Mouse (Mus musculus) ES-Bruce4 (cell line): ENCODE results near the gene Grip1. TPM values are rescaled to one million over a fixed set of nuclear protein-coding genes. Genes with fewer than 3 reads are reported as not detected.

Experiments used
- H3K27ac ChIP-seq: 2 replicates; pipeline ENCODE4 v1.5.1; 2012; ENCODE audit warnings: low read length, inconsistent platforms; ENCODE audit not compliant: insufficient read depth
- H3K27me3 ChIP-seq: 2 replicates; pipeline ENCODE4 v1.6.1; 2012; ENCODE audit warnings: mild to moderate bottlenecking, low read length, inconsistent platforms; ENCODE audit not compliant: control insufficient read depth, poor library complexity, insufficient read depth, severe bottlenecking
- H3K36me3 ChIP-seq: 2 replicates; pipeline ENCODE4 v1.6.1; 2012; ENCODE audit warnings: inconsistent platforms, mild to moderate bottlenecking, low read length, moderate library complexity; ENCODE audit not compliant: control insufficient read depth, poor library complexity, insufficient read depth, severe bottlenecking
- H3K4me1 ChIP-seq: one replicate; pipeline ENCODE4 v1.8.1; 2011; ENCODE audit warnings: low read length; ENCODE audit not compliant: control insufficient read depth, insufficient read depth
- H3K4me3 ChIP-seq: 2 replicates; pipeline ENCODE4 v1.5.1; 2011; ENCODE audit warnings: low read depth, mild to moderate bottlenecking, low read length
- H3K9ac ChIP-seq: 2 replicates; pipeline ENCODE4 v1.6.1; 2012; ENCODE audit warnings: low read depth, mild to moderate bottlenecking, inconsistent platforms; ENCODE audit not compliant: poor library complexity, severe bottlenecking
- H3K9me3 ChIP-seq: replicated peaks from 2 replicates; pipeline ENCODE4 v1.6.1; 2012; ENCODE audit warnings: mild to moderate bottlenecking, low read length, inconsistent platforms; ENCODE audit not compliant: control insufficient read depth, poor library complexity, insufficient read depth, severe bottlenecking
- CTCF ChIP-seq: IDR thresholded peaks from one replicate; pipeline ENCODE4 v1.8.1; 2011; ENCODE audit warnings: low read depth, low read length
- EP300 ChIP-seq: IDR thresholded peaks from 2 replicates; pipeline ENCODE4 v1.6.1; 2011; ENCODE audit warnings: low read depth, low read length; ENCODE audit not compliant: insufficient read depth
- POLR2A ChIP-seq: IDR thresholded peaks from one replicate; pipeline ENCODE4 v1.8.1; 2011; ENCODE audit warnings: low read length; ENCODE audit not compliant: insufficient read depth
- polyA plus RNA-seq: library from polyadenylated mRNA; stranded (reverse); fragments of >200 nt; gene quantifications from 2 replicates; pipeline ENCODE4 v1.2.4, GENCODE M21; 2011; ENCODE audit warnings: low read depth; ENCODE audit not compliant: missing spikeins, insufficient read depth, insufficient read length

Grip1 gene
- polyA plus RNA-seq, 1 experiment: 10.3 TPM

DNA sequence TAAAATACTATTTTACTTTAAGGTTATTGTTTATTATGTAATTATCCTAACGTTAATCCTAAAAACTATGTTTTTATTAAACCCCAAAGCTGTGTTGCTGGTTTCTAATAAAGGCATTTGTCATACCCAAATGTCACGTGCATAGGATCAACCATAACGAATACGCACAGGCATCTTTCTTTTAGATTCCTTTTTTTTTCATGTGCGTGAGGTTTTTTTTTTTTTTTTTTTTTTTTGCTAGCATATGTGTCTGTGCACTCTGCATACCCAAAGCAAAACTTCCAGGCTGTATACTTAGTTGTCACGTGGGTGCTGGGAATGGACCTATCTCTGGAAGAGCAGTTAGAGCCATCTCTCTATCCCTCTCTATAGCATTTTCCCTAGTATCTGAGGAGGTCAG, 660.4 kb downstream of the Grip1 start:
- H3K4me3 ChIP-seq: no peak overlapping the region
- H3K9ac ChIP-seq: 0 out of 2 replicates have a peak overlapping the region, but pooled peaks have one; percentile 30
- no peaks in the 10 kb centered on the region for H3K27me3 ChIP-seq
- peaks cover 15% of the 10 kb centered on the region for H3K36me3 ChIP-seq
- H3K27ac ChIP-seq: peak overlapping the region; percentile 95
- no peak for TF ChIP-seq POLR2A
- no peak for TF ChIP-seq EP300
- no peak for TF ChIP-seq CTCF
- no peaks in the 10 kb centered on the region for H3K4me1 ChIP-seq
- H3K9me3 ChIP-seq: no peaks in the 10 kb centered on the region

DNA sequence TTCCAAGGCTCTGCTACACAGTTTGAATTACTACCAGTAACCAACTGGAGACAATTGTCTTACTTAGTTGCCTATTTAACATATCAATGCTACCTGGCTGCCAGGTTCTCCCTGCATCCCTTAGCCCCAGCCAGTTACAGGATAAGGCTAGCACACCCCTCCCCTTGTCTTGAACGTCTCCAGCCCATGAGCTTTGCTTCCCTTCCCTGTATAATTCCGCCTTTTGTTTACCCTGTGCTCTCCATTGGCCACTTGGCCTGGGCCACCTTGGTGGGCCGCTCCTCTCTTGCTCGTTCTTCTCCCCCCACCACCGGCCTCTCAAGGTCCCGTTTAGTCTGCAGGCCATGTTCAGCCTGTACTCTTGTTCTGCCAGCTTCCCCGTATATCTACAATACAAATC, 660.9 kb downstream of the Grip1 start:
- peak overlapping the region; percentile 98 for H3K27ac ChIP-seq

DNA sequence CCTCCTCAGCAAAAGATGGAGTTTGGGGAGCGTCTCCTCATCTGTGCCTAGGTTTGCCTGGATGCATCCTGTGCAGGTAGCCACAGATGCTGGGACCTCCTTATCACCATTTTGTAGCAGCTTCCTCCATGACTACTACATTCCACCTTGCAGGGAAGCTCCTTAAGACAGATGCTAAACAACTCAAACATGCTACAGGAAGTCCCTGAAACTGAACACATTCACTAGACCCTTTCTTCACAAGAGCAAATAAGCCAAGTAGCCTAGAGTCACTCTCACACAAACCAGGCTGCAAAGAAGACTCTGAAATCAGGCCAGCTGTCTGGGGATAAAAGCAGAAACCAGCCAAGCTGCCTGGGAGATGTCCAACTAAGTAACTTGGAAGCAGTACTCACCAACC, 661.6 kb downstream of the Grip1 start:
- Histone ChIP-seq H3K9me3 (no peaks in the 10 kb centered on the region; the same call in 1 of the 2 replicates), H3K36me3 (peaks cover 7% of the 10 kb centered on the region), H3K27me3 (no peaks in the 10 kb centered on the region), H3K4me1 (no peaks in the 10 kb centered on the region), H3K9ac (peak overlapping the region; percentile 46), H3K27ac (peak overlapping the region; percentile 98), H3K4me3 (no peak overlapping the region)
- TF ChIP-seq EP300 (no peak), POLR2A (no peak), CTCF (no peak)

More for the DNA sequence above, 660.9 kb downstream of the Grip1 start:
- Histone ChIP-seq H3K4me3 (no peak overlapping the region), H3K9ac (peak overlapping the region; percentile 46), H3K4me1 (no peaks in the 10 kb centered on the region), H3K36me3 (peaks cover 12% of the 10 kb centered on the region), H3K27me3 (no peaks in the 10 kb centered on the region), H3K9me3 (no peaks in the 10 kb centered on the region)
- no peak for TF ChIP-seq POLR2A
- TF ChIP-seq EP300: peak; percentile 86

DNA sequence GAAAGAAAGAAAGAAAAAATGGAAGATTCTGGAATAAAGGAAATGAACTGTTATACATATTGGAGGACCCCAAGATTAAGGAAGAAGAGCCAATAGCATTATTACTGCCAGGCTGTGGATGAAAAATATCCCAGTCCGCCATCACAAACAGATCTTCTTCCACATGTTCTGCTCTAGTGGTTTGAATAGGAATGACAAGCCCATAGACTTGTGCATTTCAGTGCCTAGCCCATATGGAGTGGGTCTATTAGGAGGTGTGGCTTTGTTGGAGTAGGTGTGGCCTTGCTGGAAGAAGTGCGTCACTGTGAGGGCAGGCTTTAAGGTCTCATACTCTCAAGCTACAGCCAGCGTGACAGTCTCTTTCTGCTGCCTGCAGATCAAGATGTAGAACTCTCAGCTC, 670.1 kb downstream of the Grip1 start:
- H3K9ac ChIP-seq: no peak overlapping the region
- H3K36me3 ChIP-seq: no peaks in the 10 kb centered on the region
- TF ChIP-seq EP300: no peak
- no peak for TF ChIP-seq POLR2A
- no peak for TF ChIP-seq CTCF
- no peak overlapping the region for H3K27ac ChIP-seq
- H3K27me3 ChIP-seq: no peaks in the 10 kb centered on the region
- no peaks in the 10 kb centered on the region for H3K4me1 ChIP-seq
- no peak overlapping the region for H3K4me3 ChIP-seq
- no peaks in the 10 kb centered on the region; the same call in 1 of the 2 replicates for H3K9me3 ChIP-seq

DNA sequence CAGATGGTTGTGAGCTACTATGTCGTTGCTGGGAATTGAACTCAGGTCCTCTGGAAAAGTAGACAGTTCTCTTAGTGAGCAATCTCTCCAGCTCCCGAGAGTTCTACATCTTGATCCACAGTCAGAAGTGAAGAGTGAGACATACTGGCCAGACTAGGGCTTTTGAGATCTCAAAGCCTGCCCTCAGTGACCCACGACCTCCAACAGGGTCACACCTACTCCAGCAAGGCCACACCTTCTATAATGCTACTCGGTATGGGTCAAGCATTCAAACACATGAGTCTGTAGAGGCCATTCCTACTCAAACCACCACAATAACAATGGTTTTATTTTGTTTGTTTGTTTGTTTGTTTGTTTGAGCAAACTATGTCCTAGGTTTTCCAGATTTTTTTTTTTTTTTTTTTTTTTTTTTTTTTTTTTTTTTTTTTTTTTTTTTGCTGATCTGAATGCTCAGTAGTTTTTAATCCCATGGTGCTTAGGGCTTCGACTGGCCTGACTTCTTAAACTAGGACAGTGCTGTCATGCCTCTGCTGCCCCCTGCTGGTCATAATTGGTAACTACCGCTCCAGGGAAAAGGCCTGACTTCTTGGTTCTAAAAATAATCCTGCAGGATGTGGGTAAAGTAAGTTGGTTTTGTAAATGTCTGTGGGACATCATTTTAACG, 671.3 kb downstream of the Grip1 start:
- Histone ChIP-seq H3K27me3 (no peaks in the 10 kb centered on the region), H3K4me3 (no peak overlapping the region), H3K9me3 (no peaks in the 10 kb centered on the region), H3K4me1 (no peaks in the 10 kb centered on the region), H3K9ac (no peak overlapping the region), H3K27ac (no peak overlapping the region), H3K36me3 (no peaks in the 10 kb centered on the region)
- peak; percentile 77 for TF ChIP-seq CTCF
- TF ChIP-seq EP300: no peak
- no peak for TF ChIP-seq POLR2A

DNA sequence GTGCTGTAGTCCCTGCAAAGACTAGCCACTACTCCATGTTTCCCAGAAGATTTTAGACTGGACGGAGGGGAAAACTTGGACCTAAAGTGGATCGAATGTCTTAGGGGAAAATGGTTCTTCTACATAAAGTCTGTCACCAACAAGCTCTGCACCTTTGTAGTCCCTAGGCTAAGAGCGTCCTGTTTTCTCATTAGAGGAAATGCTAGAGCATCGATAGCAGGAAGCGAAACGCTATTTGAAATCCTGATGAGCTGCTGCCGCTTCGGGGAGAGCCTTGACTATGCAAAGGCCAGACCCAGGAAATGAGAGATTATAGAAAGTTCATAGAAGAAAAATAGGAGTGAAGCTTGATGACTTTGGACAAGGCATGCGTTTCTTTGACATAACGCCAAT, 671.8 kb downstream of the Grip1 start:
- H3K4me1 ChIP-seq: no peaks in the 10 kb centered on the region
- no peak overlapping the region for H3K27ac ChIP-seq
- H3K9me3 ChIP-seq: no peaks in the 10 kb centered on the region
- no peak for TF ChIP-seq CTCF
- H3K27me3 ChIP-seq: no peaks in the 10 kb centered on the region
- no peak overlapping the region for H3K4me3 ChIP-seq
- no peak overlapping the region for H3K9ac ChIP-seq
- H3K36me3 ChIP-seq: no peaks in the 10 kb centered on the region
